Mouse (Mus musculus): ENCODE measurements at regions not wholly inside any gene's neighbourhood (a gene's known extent, or its start where the extent isn't known, plus 50 kb on each side); places are given as distances from the start of the nearest gene placed in this dataset.

DNA sequence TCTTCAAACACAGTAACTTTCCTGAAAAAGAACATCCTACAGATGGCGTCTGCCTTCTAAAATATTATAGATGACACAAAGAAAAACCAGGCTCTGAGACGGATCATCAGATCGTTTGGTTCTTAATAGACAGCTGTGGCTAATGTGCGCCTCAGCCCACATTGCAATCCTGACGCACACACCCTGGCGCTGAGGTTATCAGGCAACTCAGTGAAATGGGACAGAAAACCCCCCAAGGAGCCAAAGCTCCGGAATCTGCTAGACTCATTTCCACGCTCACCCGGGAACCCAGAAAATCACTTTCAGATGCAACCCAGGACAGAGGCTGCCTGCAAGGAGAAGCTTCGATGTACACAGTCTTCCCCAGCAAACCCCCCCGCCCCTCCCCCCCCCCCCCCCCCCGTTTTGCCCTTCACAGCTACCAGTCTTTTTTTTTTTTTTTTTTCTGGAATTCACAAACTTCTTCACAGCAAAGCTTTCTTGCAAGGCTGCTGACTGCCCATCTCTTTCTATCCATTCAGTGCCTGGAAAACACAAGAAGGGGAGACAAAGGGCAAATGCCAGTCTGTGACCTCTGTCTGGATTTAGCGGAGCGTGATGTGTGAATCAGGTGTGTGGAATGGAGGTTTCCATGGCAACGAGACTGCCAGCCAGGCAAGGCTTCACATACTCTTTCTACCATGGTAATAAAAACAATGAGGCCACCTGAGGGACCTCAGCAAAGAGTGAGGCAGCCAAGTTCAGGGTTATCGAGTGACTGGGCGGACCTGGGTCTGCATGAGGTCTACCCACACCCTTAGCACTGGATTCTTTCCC, 286.9 kb downstream of the Gm11361 start:
- H3K27ac ChIP-seq (ENCODE audit: insufficient read depth, low read length): no peak overlapping the region
- H3K4me1 ChIP-seq (ENCODE audit: control insufficient read depth, insufficient read depth, low read length): no peaks in the 10 kb centered on the region
- TF ChIP-seq POLR2A (IDR thresholded peaks at IDR 0.05; ENCODE audit: extremely low read depth, insufficient read depth, low read length) (no peak), CTCF (IDR thresholded peaks at IDR 0.05; ENCODE audit: extremely low read depth, insufficient read depth, low read length) (no peak)
- H3K4me3 ChIP-seq (ENCODE audit: insufficient read depth, low read length): peak overlapping the region; percentile 46

GRCm38 (mm10) chr13:28541607-28542006, 284.3 kb downstream of the Gm11361 start:
- Histone ChIP-seq H3K27ac (ENCODE audit: insufficient read depth, low read length) (no peak overlapping the region), H3K4me1 (ENCODE audit: control insufficient read depth, insufficient read depth, low read length) (no peaks in the 10 kb centered on the region), H3K4me3 (ENCODE audit: insufficient read depth, low read length) (no peak overlapping the region)
- TF ChIP-seq POLR2A (IDR thresholded peaks at IDR 0.05; ENCODE audit: extremely low read depth, insufficient read depth, low read length): no peak
- no peak for TF ChIP-seq CTCF (IDR thresholded peaks at IDR 0.05; ENCODE audit: extremely low read depth, insufficient read depth, low read length)

GRCm38 (mm10) chr13:28533080-28533479, 275.8 kb downstream of the Gm11361 start:
- no peak overlapping the region for H3K27ac ChIP-seq (ENCODE audit: insufficient read depth, low read length)
- H3K4me3 ChIP-seq (ENCODE audit: insufficient read depth, low read length): no peak overlapping the region
- no peaks in the 10 kb centered on the region for H3K4me1 ChIP-seq (ENCODE audit: control insufficient read depth, insufficient read depth, low read length)
- TF ChIP-seq POLR2A (IDR thresholded peaks at IDR 0.05; ENCODE audit: extremely low read depth, insufficient read depth, low read length) (no peak), CTCF (IDR thresholded peaks at IDR 0.05; ENCODE audit: extremely low read depth, insufficient read depth, low read length) (no peak)

DNA sequence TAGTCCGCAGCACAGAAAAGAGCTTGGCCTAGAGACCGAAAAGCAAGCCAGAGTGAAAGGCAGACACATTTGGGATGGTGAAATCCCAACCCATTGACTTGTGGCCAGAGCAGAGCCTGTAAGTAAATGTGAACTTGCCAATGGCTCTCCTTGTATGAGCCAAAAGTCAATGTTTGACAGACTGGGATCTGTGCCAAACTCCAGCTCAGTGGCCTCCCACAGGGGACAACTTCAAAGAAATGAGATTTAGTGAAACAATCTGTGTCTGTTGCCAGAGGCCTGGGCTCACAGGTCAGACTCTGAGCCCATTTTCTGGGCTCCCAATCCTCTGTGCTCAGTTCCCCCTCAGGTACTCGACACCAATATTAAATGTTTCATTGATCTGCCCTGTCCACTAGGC, 274.9 kb downstream of the Gm11361 start:
- TF ChIP-seq CTCF (IDR thresholded peaks at IDR 0.05; ENCODE audit: extremely low read depth, insufficient read depth, low read length) (no peak), POLR2A (IDR thresholded peaks at IDR 0.05; ENCODE audit: extremely low read depth, insufficient read depth, low read length) (no peak)
- Histone ChIP-seq H3K4me3 (ENCODE audit: insufficient read depth, low read length) (no peak overlapping the region), H3K4me1 (ENCODE audit: control insufficient read depth, insufficient read depth, low read length) (no peaks in the 10 kb centered on the region), H3K27ac (ENCODE audit: insufficient read depth, low read length) (no peak overlapping the region)

GRCm38 (mm10) chr13:28531534-28531999, 274.2 kb downstream of the Gm11361 start:
- Histone ChIP-seq H3K4me3 (ENCODE audit: insufficient read depth, low read length) (no peak overlapping the region), H3K27ac (ENCODE audit: insufficient read depth, low read length) (no peak overlapping the region), H3K4me1 (ENCODE audit: control insufficient read depth, insufficient read depth, low read length) (no peaks in the 10 kb centered on the region)
- TF ChIP-seq POLR2A (IDR thresholded peaks at IDR 0.05; ENCODE audit: extremely low read depth, insufficient read depth, low read length) (no peak), CTCF (IDR thresholded peaks at IDR 0.05; ENCODE audit: extremely low read depth, insufficient read depth, low read length) (no peak)

DNA sequence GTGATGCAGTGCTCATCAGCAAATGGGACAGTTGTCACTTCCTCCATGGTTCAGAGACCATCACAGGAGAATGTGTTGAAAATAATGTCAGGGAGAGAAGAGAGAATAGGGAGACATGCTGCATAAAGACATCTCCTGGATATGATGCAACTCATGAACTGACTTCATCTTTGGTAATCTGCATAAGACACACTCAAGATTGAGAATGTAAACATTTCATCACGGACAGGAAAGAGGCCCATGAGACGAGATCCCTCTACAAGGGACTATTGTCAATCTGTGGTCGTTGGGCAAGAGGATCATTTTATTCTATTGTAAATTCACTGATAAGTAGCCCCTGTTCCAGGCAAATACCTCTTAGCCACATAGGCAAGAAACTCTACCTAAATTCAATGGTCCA, 273.6 kb downstream of the Gm11361 start:
- no peak for TF ChIP-seq CTCF (IDR thresholded peaks at IDR 0.05; ENCODE audit: extremely low read depth, insufficient read depth, low read length)
- no peak for TF ChIP-seq POLR2A (IDR thresholded peaks at IDR 0.05; ENCODE audit: extremely low read depth, insufficient read depth, low read length)
- H3K4me3 ChIP-seq (ENCODE audit: insufficient read depth, low read length): no peak overlapping the region
- no peaks in the 10 kb centered on the region for H3K4me1 ChIP-seq (ENCODE audit: control insufficient read depth, insufficient read depth, low read length)
- H3K27ac ChIP-seq (ENCODE audit: insufficient read depth, low read length): no peak overlapping the region

DNA sequence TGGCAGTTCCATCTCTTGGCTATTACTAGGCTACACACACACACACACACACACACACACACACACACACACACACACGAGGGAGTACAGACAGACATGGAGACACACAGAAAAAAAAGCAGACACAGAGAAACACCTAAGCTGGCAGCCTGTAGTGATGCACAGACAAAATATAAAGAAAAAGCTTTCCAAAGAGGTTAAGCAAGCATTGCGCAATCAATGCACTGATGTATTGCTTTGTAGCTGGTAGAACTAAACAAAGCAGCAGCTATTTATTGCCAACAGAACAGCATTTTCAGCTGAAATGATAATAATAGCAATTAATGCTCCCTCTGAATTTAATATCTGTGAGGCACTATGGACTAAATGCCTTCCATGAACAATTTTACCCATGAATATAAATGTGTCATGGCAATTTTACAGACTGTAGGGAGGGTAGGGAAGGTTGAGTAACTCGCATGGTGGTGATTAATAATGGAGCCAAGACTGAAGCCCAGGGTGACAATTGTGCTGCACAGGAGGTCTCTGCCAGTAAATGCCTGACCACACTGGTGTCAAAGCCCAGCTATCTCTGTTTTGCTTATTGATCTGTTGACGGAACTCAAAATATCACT, 271.7 kb downstream of the Gm11361 start:
- TF ChIP-seq POLR2A (IDR thresholded peaks at IDR 0.05; ENCODE audit: extremely low read depth, insufficient read depth, low read length): no peak
- no peak for TF ChIP-seq CTCF (IDR thresholded peaks at IDR 0.05; ENCODE audit: extremely low read depth, insufficient read depth, low read length)
- Histone ChIP-seq H3K4me1 (ENCODE audit: control insufficient read depth, insufficient read depth, low read length) (no peaks in the 10 kb centered on the region), H3K27ac (ENCODE audit: insufficient read depth, low read length) (no peak overlapping the region), H3K4me3 (ENCODE audit: insufficient read depth, low read length) (no peak overlapping the region)

GRCm38 (mm10) chr13:28526299-28526698, 269.0 kb downstream of the Gm11361 start:
- Histone ChIP-seq H3K4me1 (ENCODE audit: control insufficient read depth, insufficient read depth, low read length) (no peaks in the 10 kb centered on the region), H3K4me3 (ENCODE audit: insufficient read depth, low read length) (no peak overlapping the region), H3K27ac (ENCODE audit: insufficient read depth, low read length) (no peak overlapping the region)
- TF ChIP-seq POLR2A (IDR thresholded peaks at IDR 0.05; ENCODE audit: extremely low read depth, insufficient read depth, low read length) (no peak), CTCF (IDR thresholded peaks at IDR 0.05; ENCODE audit: extremely low read depth, insufficient read depth, low read length) (no peak)

DNA sequence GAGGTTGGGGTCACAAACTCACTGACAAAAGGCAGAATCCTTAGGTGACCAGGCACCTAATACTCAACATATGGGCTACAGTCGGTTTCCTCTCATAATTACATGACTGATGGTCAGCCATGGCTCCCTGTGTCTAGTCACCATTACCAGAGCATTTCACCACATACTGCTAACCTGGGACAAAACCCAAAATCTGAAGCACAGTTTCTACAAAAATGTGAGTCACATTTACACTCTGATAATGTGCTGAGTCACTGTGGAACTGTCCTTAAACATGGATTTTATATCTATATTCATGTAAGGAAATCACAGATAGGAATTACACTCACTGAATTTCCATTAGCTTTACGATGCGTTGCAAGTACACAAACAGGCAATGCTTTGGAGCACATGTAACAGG, 267.1 kb downstream of the Gm11361 start:
- H3K4me3 ChIP-seq (ENCODE audit: insufficient read depth, low read length): no peak overlapping the region
- no peak for TF ChIP-seq CTCF (IDR thresholded peaks at IDR 0.05; ENCODE audit: extremely low read depth, insufficient read depth, low read length)
- no peak for TF ChIP-seq POLR2A (IDR thresholded peaks at IDR 0.05; ENCODE audit: extremely low read depth, insufficient read depth, low read length)
- no peak overlapping the region for H3K27ac ChIP-seq (ENCODE audit: insufficient read depth, low read length)
- H3K4me1 ChIP-seq (ENCODE audit: control insufficient read depth, insufficient read depth, low read length): no peaks in the 10 kb centered on the region

DNA sequence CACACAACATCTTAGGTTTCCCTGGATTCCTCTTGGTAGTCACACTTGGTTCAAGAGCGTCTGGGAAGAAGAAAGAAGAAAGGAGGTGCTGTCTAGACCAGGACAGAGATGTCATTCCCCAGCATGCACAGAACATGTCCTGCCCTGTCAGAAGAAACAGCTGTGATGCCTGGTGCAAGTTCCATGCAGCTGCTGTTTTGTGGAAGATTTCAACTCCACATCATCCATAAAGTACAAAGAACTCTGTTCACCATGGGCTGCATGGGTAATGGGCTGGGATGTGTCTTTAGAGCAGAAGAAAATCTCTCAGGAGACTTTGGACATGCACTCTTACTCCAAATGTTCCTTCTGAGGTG, 262.8 kb downstream of the Gm11361 start:
- H3K4me3 ChIP-seq (ENCODE audit: insufficient read depth, low read length): no peak overlapping the region
- no peak for TF ChIP-seq CTCF (IDR thresholded peaks at IDR 0.05; ENCODE audit: extremely low read depth, insufficient read depth, low read length)
- TF ChIP-seq POLR2A (IDR thresholded peaks at IDR 0.05; ENCODE audit: extremely low read depth, insufficient read depth, low read length): no peak
- no peak overlapping the region for H3K27ac ChIP-seq (ENCODE audit: insufficient read depth, low read length)
- no peaks in the 10 kb centered on the region; the same call in 1 of the 2 replicates for H3K4me1 ChIP-seq (ENCODE audit: control insufficient read depth, insufficient read depth, low read length)

Measured in cortical plate, adult 2 months (tissue).